Mouse (Mus musculus): ENCODE measurements around the gene Fam166b. TPM values are rescaled to one million over a fixed set of nuclear protein-coding genes. Genes with fewer than 3 reads are reported as not detected.

Fam166b gene
- polyA plus RNA-seq, 1 experiment = 1.3 TPM

- no peak for DNase-seq
- H3K4me3 ChIP-seq (ENCODE audit: insufficient read depth, low read depth, low read length) = no peak overlapping the region
- H3K36me3 ChIP-seq (ENCODE audit: control insufficient read depth, insufficient read depth, low read length) = peaks cover 1% of the 10 kb centered on the region; the same call in 1 of the 2 replicates
- H3K27me3 ChIP-seq (replicated peaks; ENCODE audit: control insufficient read depth, insufficient read depth, low read length) = no peaks in the 10 kb centered on the region
- no peak for TF ChIP-seq CTCF (conservative IDR thresholded peaks at IDR 0.05; ENCODE audit: insufficient read depth, insufficient read length, low read depth, low read length)
- TF ChIP-seq POLR2A (IDR thresholded peaks at IDR 0.05; ENCODE audit: low read depth, low read length) = no peak
- 95% methylated on average over 3 of the region's 3 CpGs for WGBS
- H3K4me1 ChIP-seq (ENCODE audit: control insufficient read depth, insufficient read depth, low read length) = peaks cover 5% of the 10 kb centered on the region; the same call in 1 of the 2 replicates
- no peak overlapping the region for H3K27ac ChIP-seq (ENCODE audit: insufficient read depth, low read depth, low read length)
Measured at GRCm38 (mm10) chr4:43448554-43448953, 19.6 kb upstream of the Fam166b start.

DNA sequence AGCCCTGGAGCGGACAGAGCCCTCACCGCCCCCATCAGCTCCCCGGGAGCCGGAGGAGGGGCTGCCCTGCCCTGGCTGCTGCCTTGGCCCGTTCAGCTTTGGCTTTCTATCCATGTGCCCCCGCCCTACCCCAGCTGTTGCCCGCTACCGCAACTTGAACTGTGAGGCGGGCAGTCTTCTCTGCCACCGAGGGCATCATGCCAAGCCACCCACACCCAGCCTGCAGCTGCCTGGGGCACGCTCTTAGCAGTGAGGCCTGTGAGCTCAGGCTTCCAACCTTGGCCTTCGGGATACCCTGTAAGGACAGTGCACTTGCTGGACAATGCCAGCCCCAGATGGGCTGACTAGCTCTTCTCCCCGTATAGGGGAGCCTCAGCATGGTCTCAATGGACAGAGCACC, 18.3 kb upstream of the Fam166b start:
- 76% methylated on average over 13 of the region's 13 CpGs for WGBS
- Histone ChIP-seq H3K27ac (ENCODE audit: insufficient read depth, low read depth, low read length) (no peak overlapping the region), H3K4me3 (ENCODE audit: insufficient read depth, low read depth, low read length) (no peak overlapping the region), H3K27me3 (replicated peaks; ENCODE audit: control insufficient read depth, insufficient read depth, low read length) (no peaks in the 10 kb centered on the region), H3K36me3 (ENCODE audit: control insufficient read depth, insufficient read depth, low read length) (peaks cover 1% of the 10 kb centered on the region; the same call in 1 of the 2 replicates), H3K4me1 (ENCODE audit: control insufficient read depth, insufficient read depth, low read length) (peaks cover 5% of the 10 kb centered on the region; the same call in 1 of the 2 replicates)
- DNase-seq = no peak
- TF ChIP-seq POLR2A (IDR thresholded peaks at IDR 0.05; ENCODE audit: low read depth, low read length) (no peak), CTCF (conservative IDR thresholded peaks at IDR 0.05; ENCODE audit: insufficient read depth, insufficient read length, low read depth, low read length) (no peak)

- peak; percentile 41 for DNase-seq
- whole genome bisulfite sequencing = 1% methylated on average over 28 of the region's 28 CpGs
Measured at GRCm38 (mm10) chr4:43443511-43443910, 14.6 kb upstream of the Fam166b start.

DNA sequence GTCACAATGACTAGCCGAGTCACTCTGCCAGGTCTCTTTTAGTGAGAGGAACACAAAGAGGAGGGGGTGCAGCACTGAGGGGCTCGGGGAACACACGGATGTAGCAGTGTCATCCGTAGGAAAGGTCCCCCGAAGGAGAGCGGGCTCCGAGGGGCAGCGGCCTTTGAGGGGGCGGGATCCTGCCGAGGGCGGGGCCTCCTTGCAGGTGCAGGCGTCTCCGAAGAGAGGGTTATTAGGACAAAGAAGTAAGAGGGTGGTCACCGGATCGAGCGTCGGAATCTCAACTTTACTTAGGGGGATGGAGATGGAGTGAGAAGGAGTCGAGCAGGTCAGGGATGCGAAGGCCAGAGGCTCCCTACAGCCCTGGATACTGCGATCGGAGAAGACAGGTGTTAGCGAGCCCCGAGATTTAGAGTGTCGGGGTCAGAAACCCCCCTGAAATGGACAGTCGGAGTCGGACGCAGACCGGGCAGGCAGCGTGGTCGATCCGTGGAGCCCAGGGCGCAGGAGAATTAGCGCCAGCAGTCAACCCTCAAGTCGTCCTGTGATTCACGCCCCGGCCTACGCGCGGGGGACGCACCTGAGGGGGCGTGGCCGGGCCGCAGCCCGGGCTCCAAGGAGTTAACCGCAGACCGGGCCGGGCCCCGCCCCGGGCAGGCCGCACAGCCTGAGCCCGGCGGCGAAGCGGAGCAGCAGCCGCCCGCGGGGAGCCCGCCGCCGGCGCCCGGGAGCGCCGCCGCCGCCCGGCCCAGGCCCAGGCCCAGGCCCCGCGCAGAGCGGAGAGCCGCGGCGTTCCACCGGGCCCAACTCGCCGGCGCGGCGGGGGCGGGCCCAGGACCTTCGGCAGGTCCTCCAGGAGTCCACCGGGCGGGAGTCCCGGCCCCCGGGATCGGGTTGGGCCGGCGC, 13.8 kb upstream of the Fam166b start:
- H3K36me3 ChIP-seq (ENCODE audit: control insufficient read depth, insufficient read depth, low read length) = peaks cover 1% of the 10 kb centered on the region; the same call in 1 of the 2 replicates
- H3K27me3 ChIP-seq (replicated peaks; ENCODE audit: control insufficient read depth, insufficient read depth, low read length) = no peaks in the 10 kb centered on the region
- peak; percentile 85 for DNase-seq
- H3K4me3 ChIP-seq (ENCODE audit: insufficient read depth, low read depth, low read length) = peak overlapping the region; percentile 76
- peaks cover 5% of the 10 kb centered on the region; the same call in 1 of the 2 replicates for H3K4me1 ChIP-seq (ENCODE audit: control insufficient read depth, insufficient read depth, low read length)
- TF ChIP-seq POLR2A (IDR thresholded peaks at IDR 0.05; ENCODE audit: low read depth, low read length) (peak; percentile 5), CTCF (conservative IDR thresholded peaks at IDR 0.05; ENCODE audit: insufficient read depth, insufficient read length, low read depth, low read length) (no peak)
- WGBS = under 1% methylated on average over 75 of the region's 88 CpGs
- H3K27ac ChIP-seq (ENCODE audit: insufficient read depth, low read depth, low read length) = peak overlapping the region; percentile 94

More at GRCm38 (mm10) chr4:43443511-43443910, 14.6 kb upstream of the Fam166b start:
- H3K27ac ChIP-seq (ENCODE audit: insufficient read depth, low read depth, low read length) = no peak overlapping the region
- TF ChIP-seq POLR2A (IDR thresholded peaks at IDR 0.05; ENCODE audit: low read depth, low read length) (no peak), CTCF (conservative IDR thresholded peaks at IDR 0.05; ENCODE audit: insufficient read depth, insufficient read length, low read depth, low read length) (no peak)
- H3K36me3 ChIP-seq (ENCODE audit: control insufficient read depth, insufficient read depth, low read length) = peaks cover 1% of the 10 kb centered on the region; the same call in 1 of the 2 replicates
- peaks cover 5% of the 10 kb centered on the region; the same call in 1 of the 2 replicates for H3K4me1 ChIP-seq (ENCODE audit: control insufficient read depth, insufficient read depth, low read length)
- H3K27me3 ChIP-seq (replicated peaks; ENCODE audit: control insufficient read depth, insufficient read depth, low read length) = no peaks in the 10 kb centered on the region
- peak overlapping the region; percentile 76 for H3K4me3 ChIP-seq (ENCODE audit: insufficient read depth, low read depth, low read length)

- peak; percentile 95 for TF ChIP-seq POLR2A (IDR thresholded peaks at IDR 0.05; ENCODE audit: low read depth, low read length)
- peak; percentile 98 for TF ChIP-seq CTCF (conservative IDR thresholded peaks at IDR 0.05; ENCODE audit: insufficient read depth, insufficient read length, low read depth, low read length)
- WGBS = under 1% methylated on average over 33 of the region's 33 CpGs
- no peaks in the 10 kb centered on the region for H3K27me3 ChIP-seq (replicated peaks; ENCODE audit: control insufficient read depth, insufficient read depth, low read length)
- H3K36me3 ChIP-seq (ENCODE audit: control insufficient read depth, insufficient read depth, low read length) = peaks cover 1% of the 10 kb centered on the region; the same call in 1 of the 2 replicates
- peak; percentile 100 for DNase-seq
- H3K27ac ChIP-seq (ENCODE audit: insufficient read depth, low read depth, low read length) = peak overlapping the region; percentile 94
- H3K4me3 ChIP-seq (ENCODE audit: insufficient read depth, low read depth, low read length) = peak overlapping the region; percentile 76
- H3K4me1 ChIP-seq (ENCODE audit: control insufficient read depth, insufficient read depth, low read length) = peaks cover 5% of the 10 kb centered on the region; the same call in 1 of the 2 replicates
Measured at GRCm38 (mm10) chr4:43442044-43442443, 13.1 kb upstream of the Fam166b start.

DNA sequence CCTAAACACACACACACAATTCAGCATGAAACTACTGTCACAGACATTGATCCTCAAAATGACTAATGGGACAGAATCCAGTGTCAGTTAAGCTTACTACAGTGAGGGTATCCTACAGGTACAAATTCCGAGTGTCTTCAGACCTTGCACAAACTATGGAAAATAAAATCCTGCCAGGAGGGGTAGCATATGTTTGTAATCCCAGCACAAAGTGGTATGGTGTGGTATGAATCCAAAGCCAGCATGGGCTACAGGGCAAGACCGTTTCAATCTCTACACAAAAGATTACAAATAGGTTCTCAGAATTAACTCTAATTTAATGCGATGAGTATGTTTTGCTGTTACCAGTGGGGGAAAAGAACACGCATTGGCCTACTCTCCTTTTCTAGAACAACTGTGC, 12.7 kb upstream of the Fam166b start, which contains the start of gene Tesk1:
TSS of gene Tesk1 (plus strand) at position 301 of the 400 bp plus-strand sequence.
- no peak for TF ChIP-seq CTCF (conservative IDR thresholded peaks at IDR 0.05; ENCODE audit: insufficient read depth, insufficient read length, low read depth, low read length)
- no peak for TF ChIP-seq POLR2A (IDR thresholded peaks at IDR 0.05; ENCODE audit: low read depth, low read length)
- H3K4me3 ChIP-seq (ENCODE audit: insufficient read depth, low read depth, low read length) = peak within 1 kb of the TSS; percentile 76
- peaks cover 5% of the 10 kb centered on the region; the same call in 1 of the 2 replicates for H3K4me1 ChIP-seq (ENCODE audit: control insufficient read depth, insufficient read depth, low read length)
- H3K27me3 ChIP-seq (replicated peaks; ENCODE audit: control insufficient read depth, insufficient read depth, low read length) = no peaks in the 10 kb centered on the region
- DNase-seq = no peak
- H3K36me3 ChIP-seq (ENCODE audit: control insufficient read depth, insufficient read depth, low read length) = no peaks in the 10 kb centered on the region
- peak within 1 kb of the TSS; percentile 94 for H3K27ac ChIP-seq (ENCODE audit: insufficient read depth, low read depth, low read length)
- WGBS = 22% methylated on average over 4 of the region's 4 CpGs

DNA sequence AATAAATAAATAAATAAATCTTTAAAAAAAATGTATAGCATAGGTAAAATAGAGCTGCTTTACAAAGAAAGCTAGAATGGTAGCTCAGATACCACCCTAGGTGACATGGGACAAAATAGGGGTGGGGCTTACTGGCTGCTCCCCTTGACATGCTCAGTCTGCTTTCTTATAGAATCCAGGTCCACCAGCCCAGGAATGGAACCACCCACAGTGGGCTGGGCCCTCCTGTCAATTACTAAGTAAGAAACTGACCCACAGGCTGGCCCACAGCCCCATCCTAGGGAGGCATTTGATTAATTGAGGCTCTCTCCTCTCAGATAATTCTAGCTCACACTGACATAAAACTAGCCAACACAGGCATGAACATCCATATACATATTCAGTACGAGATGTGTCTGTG, 3.9 kb upstream of the Fam166b start:
- TF ChIP-seq CTCF (conservative IDR thresholded peaks at IDR 0.05; ENCODE audit: insufficient read depth, insufficient read length, low read depth, low read length) (no peak), POLR2A (IDR thresholded peaks at IDR 0.05; ENCODE audit: low read depth, low read length) (no peak)
- Histone ChIP-seq H3K27me3 (replicated peaks; ENCODE audit: control insufficient read depth, insufficient read depth, low read length) (no peaks in the 10 kb centered on the region), H3K36me3 (ENCODE audit: control insufficient read depth, insufficient read depth, low read length) (no peaks in the 10 kb centered on the region), H3K4me3 (ENCODE audit: insufficient read depth, low read depth, low read length) (no peak overlapping the region), H3K4me1 (ENCODE audit: control insufficient read depth, insufficient read depth, low read length) (no peaks in the 10 kb centered on the region), H3K27ac (ENCODE audit: insufficient read depth, low read depth, low read length) (no peak overlapping the region)
- DNase-seq = no peak
- 76% methylated on average over 1 of the region's 1 CpGs for WGBS
